Mouse (Mus musculus): ENCODE results near the gene Tmem88. TPM values are rescaled to one million over a fixed set of nuclear protein-coding genes. Genes with fewer than 3 reads are reported as not detected.
A peak's percentile ranks its signal among the peaks of the same experiment; 100 is the strongest.

Gene Tmem88
- polyA plus RNA-seq, 1 experiment from 2014 or later: 22.7 TPM

- Histone ChIP-seq H3K27me3 (ENCODE audit: control insufficient read depth, insufficient read depth, low read length) (no peaks in the 10 kb centered on the region), H3K4me2 (ENCODE audit: low read depth, severe bottlenecking) (no peak overlapping the region), H3K9ac (ENCODE audit: low read length) (no peak overlapping the region), H3K36me3 (ENCODE audit: control insufficient read depth, insufficient read depth, low read length) (no peaks in the 10 kb centered on the region), H3K4me1 (ENCODE audit: control insufficient read depth, insufficient read depth, low read length) (no peaks in the 10 kb centered on the region), H3K4me3 (ENCODE audit: low read depth, low read length) (no peak overlapping the region), H3K9me3 (ENCODE audit: control insufficient read depth, low read length) (no peaks in the 10 kb centered on the region), H3K27ac (replicated peaks; ENCODE audit: low read depth, low read length) (no peak overlapping the region)
- DNase-seq (ENCODE audit: low spot score): no peak
- ATAC-seq (ENCODE audit: insufficient number of reproducible peaks, low FRiP score, low TSS enrichment, low read depth): 0 out of 2 replicates have a peak, but pooled peaks have one; percentile 2
- 65% methylated on average over 2 of the region's 2 CpGs for WGBS
Measured at GRCm38 (mm10) chr11:69429313-69429712, 31.3 kb upstream of the Tmem88 start.

DNA sequence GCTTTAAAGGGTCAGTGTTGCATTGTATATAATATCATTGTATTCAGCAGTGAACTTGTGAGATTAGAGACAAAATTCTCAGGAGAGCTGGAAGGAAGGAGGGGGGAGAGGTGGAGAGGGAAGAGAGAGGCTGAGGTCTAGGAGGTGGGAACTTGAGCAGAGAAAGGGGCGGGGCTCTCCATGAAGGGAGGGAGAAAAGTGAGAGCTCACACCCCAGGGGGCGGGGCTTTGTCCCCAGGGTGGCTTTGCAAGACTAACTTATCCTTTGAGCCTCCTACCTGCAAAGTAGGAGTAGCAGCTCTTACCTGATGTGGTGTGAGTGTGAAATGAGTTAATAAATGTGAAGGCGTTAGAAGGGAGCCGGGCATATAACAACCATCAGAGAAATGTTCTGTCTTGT lies 30.7 kb upstream of the Tmem88 start:
- Histone ChIP-seq H3K36me3 (ENCODE audit: control insufficient read depth, insufficient read depth, low read length) (no peaks in the 10 kb centered on the region), H3K27me3 (ENCODE audit: control insufficient read depth, insufficient read depth, low read length) (no peaks in the 10 kb centered on the region), H3K9ac (ENCODE audit: low read length) (no peak overlapping the region), H3K27ac (replicated peaks; ENCODE audit: low read depth, low read length) (no peak overlapping the region), H3K4me3 (ENCODE audit: low read depth, low read length) (no peak overlapping the region), H3K9me3 (ENCODE audit: control insufficient read depth, low read length) (no peaks in the 10 kb centered on the region), H3K4me1 (ENCODE audit: control insufficient read depth, insufficient read depth, low read length) (no peaks in the 10 kb centered on the region), H3K4me2 (ENCODE audit: low read depth, severe bottlenecking) (no peak overlapping the region; the same call in 1 of the 2 replicates)
- ATAC-seq (ENCODE audit: insufficient number of reproducible peaks, low FRiP score, low TSS enrichment, low read depth) (no peak), DNase-seq (ENCODE audit: low spot score) (no peak)
- 19% methylated on average over 4 of the region's 4 CpGs for WGBS

DNA sequence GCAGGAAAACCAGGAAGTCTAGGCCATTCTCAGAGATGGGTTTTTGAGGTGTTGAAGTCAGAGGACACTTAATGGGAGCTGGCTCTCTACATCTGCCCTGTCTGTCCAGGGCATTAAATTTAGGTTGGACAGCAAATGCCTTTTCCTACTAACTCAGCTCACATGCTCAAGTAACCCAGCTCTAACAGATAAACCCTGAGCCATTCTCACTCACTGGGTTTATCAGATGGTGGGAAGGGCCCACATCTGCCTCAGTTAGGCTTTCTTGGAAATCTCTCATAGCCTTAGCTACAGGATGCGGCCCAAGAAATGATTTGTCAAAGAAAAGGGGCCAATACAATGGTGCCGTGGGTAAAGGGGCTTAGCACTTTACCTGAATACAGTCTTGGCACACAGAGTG lies 28.2 kb upstream of the Tmem88 start:
- no peak overlapping the region for H3K4me2 ChIP-seq (ENCODE audit: low read depth, severe bottlenecking)
- no peaks in the 10 kb centered on the region for H3K9me3 ChIP-seq (ENCODE audit: control insufficient read depth, low read length)
- H3K27ac ChIP-seq (replicated peaks; ENCODE audit: low read depth, low read length): no peak overlapping the region
- no peak overlapping the region for H3K4me3 ChIP-seq (ENCODE audit: low read depth, low read length)
- H3K4me1 ChIP-seq (ENCODE audit: control insufficient read depth, insufficient read depth, low read length): peaks cover 7% of the 10 kb centered on the region; the same call in 1 of the 2 replicates
- no peaks in the 10 kb centered on the region for H3K36me3 ChIP-seq (ENCODE audit: control insufficient read depth, insufficient read depth, low read length)
- peaks cover 13% of the 10 kb centered on the region; the same call in 1 of the 2 replicates for H3K27me3 ChIP-seq (ENCODE audit: control insufficient read depth, insufficient read depth, low read length)
- ATAC-seq (ENCODE audit: insufficient number of reproducible peaks, low FRiP score, low TSS enrichment, low read depth) (no peak), DNase-seq (ENCODE audit: low spot score) (no peak)
- no peak overlapping the region for H3K9ac ChIP-seq (ENCODE audit: low read length)
- WGBS: 83% methylated on average over 2 of the region's 2 CpGs

DNA sequence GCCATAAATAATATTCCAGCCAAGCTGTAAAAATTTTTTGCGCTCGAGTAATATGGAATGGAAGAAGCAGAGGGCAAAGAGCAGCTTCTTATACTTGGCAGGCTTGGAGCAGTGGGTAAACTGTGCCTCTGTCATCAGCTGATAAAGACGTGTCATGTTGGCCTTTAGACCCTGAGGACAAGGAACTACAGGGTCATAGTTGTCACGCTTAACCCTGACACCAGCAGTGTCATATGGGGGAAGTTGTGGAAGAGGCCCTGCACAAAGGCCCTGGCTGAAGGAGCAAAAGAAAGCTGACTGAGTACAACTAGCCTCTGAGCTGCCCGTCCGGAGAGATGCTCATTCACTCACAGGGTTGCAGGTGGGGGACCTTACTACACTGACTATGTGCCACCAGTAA lies 25.9 kb upstream of the Tmem88 start:
- Histone ChIP-seq H3K9ac (ENCODE audit: low read length) (no peak overlapping the region), H3K4me2 (ENCODE audit: low read depth, severe bottlenecking) (no peak overlapping the region), H3K9me3 (ENCODE audit: control insufficient read depth, low read length) (no peaks in the 10 kb centered on the region), H3K4me1 (ENCODE audit: control insufficient read depth, insufficient read depth, low read length) (peaks cover 23% of the 10 kb centered on the region), H3K27ac (replicated peaks; ENCODE audit: low read depth, low read length) (no peak overlapping the region), H3K27me3 (ENCODE audit: control insufficient read depth, insufficient read depth, low read length) (peaks cover 14% of the 10 kb centered on the region; the same call in 1 of the 2 replicates), H3K36me3 (ENCODE audit: control insufficient read depth, insufficient read depth, low read length) (no peaks in the 10 kb centered on the region), H3K4me3 (ENCODE audit: low read depth, low read length) (no peak overlapping the region)
- WGBS: 80% methylated on average over 6 of the region's 6 CpGs
- ATAC-seq (ENCODE audit: insufficient number of reproducible peaks, low FRiP score, low TSS enrichment, low read depth) (no peak), DNase-seq (ENCODE audit: low spot score) (no peak)

DNA sequence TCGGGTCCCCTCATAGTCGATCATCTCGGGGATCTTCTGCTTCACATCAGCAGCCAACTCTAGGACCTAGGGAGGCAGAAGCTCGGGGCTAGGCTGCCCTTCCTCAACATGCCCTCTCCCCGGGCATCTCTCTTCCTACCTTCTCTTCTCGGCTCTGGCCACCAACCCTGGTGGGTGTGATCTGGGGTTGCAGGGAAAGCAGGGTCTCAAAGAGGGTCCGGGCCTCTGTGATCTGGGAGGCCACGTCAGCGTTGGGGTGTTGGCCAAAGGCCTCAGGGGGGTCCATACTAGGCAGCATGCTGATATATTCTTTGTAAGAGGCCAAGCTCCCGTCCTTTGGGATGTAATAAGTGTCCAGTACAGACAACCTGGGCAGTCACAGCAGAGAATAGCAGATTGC lies 24.8 kb upstream of the Tmem88 start:
- ATAC-seq (ENCODE audit: insufficient number of reproducible peaks, low FRiP score, low TSS enrichment, low read depth) (no peak), DNase-seq (ENCODE audit: low spot score) (no peak)
- Histone ChIP-seq H3K27me3 (ENCODE audit: control insufficient read depth, insufficient read depth, low read length) (peaks cover 14% of the 10 kb centered on the region; the same call in 1 of the 2 replicates), H3K27ac (replicated peaks; ENCODE audit: low read depth, low read length) (no peak overlapping the region), H3K36me3 (ENCODE audit: control insufficient read depth, insufficient read depth, low read length) (no peaks in the 10 kb centered on the region), H3K4me3 (ENCODE audit: low read depth, low read length) (no peak overlapping the region), H3K4me1 (ENCODE audit: control insufficient read depth, insufficient read depth, low read length) (peaks cover 23% of the 10 kb centered on the region), H3K9ac (ENCODE audit: low read length) (no peak overlapping the region), H3K4me2 (ENCODE audit: low read depth, severe bottlenecking) (no peak overlapping the region), H3K9me3 (ENCODE audit: control insufficient read depth, low read length) (no peaks in the 10 kb centered on the region)
- WGBS: 89% methylated on average over 10 of the region's 10 CpGs

DNA sequence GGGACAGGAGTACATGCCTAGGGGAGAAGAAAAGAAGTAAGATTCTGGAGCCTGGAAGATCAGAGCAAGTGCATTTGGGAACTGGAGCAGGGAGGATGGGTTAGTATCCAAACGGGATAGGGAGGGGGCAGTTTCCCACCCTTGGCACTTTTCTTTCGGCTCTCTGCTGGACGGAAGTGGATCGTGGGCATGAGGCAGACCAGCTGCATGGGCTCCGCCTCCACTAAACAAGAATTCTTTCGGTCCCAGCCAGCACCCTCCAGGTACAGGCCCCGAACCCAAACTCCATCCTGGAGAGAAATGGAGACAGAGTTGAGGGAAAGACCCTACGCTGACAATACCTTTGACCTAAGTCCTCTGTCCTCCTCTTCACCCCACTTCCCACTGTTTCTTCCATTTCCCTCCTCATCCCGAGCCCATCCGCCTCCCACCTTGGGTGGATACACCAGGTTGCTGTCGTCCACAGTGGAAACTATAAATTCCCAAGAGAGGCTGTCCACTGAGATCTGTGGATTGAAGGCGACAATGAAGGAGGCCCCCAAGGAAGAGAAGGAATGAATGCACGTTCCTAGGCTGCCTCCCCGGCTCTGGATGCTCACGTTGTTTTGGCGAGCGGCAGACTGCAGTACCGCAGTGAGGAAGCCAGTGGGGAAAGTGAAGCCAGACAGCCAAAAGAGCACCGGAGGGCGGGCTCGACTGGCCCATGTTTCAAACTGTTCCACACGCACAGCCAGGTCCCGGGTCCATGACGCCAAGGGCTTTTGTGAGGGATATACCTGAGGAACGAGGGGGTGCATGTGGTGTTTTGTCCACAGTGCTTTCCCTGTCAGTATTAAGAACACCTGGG lies 23.3 kb upstream of the Tmem88 start:
- ATAC-seq (ENCODE audit: insufficient number of reproducible peaks, low FRiP score, low TSS enrichment, low read depth) (no peak), DNase-seq (ENCODE audit: low spot score) (no peak)
- Histone ChIP-seq H3K27ac (replicated peaks; ENCODE audit: low read depth, low read length) (no peak overlapping the region), H3K4me1 (ENCODE audit: control insufficient read depth, insufficient read depth, low read length) (peaks cover 27% of the 10 kb centered on the region), H3K36me3 (ENCODE audit: control insufficient read depth, insufficient read depth, low read length) (no peaks in the 10 kb centered on the region), H3K4me3 (ENCODE audit: low read depth, low read length) (peak overlapping the region; percentile 9; the same call in 1 of the 2 replicates), H3K9me3 (ENCODE audit: control insufficient read depth, low read length) (no peaks in the 10 kb centered on the region), H3K4me2 (ENCODE audit: low read depth, severe bottlenecking) (peak overlapping the region; percentile 84), H3K9ac (ENCODE audit: low read length) (peak overlapping the region; percentile 39; the same call in 1 of the 2 replicates), H3K27me3 (ENCODE audit: control insufficient read depth, insufficient read depth, low read length) (peaks cover 14% of the 10 kb centered on the region; the same call in 1 of the 2 replicates)
- WGBS: 15% methylated on average over 25 of the region's 25 CpGs

DNA sequence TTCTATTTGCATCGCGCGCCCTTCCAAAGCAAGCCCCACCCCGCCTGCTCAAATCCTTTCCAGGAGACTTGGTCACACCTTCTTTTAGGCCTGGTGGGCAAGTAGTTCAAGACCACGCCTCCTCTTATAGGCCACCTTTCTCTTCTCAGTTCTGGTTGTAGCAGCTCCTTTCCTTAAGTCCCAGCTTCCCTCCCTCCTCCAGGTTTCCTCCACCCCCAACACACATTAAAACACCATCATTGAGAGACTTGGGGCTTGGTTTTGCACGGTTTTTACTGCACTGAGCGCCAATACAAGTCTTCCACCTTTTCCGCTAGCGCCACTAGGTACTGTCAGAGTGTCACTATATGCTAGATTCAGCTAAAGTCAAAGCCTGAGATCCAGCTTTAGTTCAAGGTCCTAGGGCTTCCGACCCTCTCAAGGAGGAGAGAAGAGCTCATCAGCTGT lies 22.5 kb upstream of the Tmem88 start:
- Histone ChIP-seq H3K9me3 (ENCODE audit: control insufficient read depth, low read length) (no peaks in the 10 kb centered on the region), H3K27me3 (ENCODE audit: control insufficient read depth, insufficient read depth, low read length) (peaks cover 14% of the 10 kb centered on the region; the same call in 1 of the 2 replicates), H3K36me3 (ENCODE audit: control insufficient read depth, insufficient read depth, low read length) (no peaks in the 10 kb centered on the region), H3K4me2 (ENCODE audit: low read depth, severe bottlenecking) (peak overlapping the region; percentile 84), H3K9ac (ENCODE audit: low read length) (peak overlapping the region; percentile 39; the same call in 1 of the 2 replicates), H3K4me1 (ENCODE audit: control insufficient read depth, insufficient read depth, low read length) (peaks cover 27% of the 10 kb centered on the region), H3K27ac (replicated peaks; ENCODE audit: low read depth, low read length) (no peak overlapping the region), H3K4me3 (ENCODE audit: low read depth, low read length) (peak overlapping the region; percentile 19)
- ATAC-seq (ENCODE audit: insufficient number of reproducible peaks, low FRiP score, low TSS enrichment, low read depth) (no peak), DNase-seq (ENCODE audit: low spot score) (no peak)
- WGBS: 13% methylated on average over 10 of the region's 10 CpGs

DNA sequence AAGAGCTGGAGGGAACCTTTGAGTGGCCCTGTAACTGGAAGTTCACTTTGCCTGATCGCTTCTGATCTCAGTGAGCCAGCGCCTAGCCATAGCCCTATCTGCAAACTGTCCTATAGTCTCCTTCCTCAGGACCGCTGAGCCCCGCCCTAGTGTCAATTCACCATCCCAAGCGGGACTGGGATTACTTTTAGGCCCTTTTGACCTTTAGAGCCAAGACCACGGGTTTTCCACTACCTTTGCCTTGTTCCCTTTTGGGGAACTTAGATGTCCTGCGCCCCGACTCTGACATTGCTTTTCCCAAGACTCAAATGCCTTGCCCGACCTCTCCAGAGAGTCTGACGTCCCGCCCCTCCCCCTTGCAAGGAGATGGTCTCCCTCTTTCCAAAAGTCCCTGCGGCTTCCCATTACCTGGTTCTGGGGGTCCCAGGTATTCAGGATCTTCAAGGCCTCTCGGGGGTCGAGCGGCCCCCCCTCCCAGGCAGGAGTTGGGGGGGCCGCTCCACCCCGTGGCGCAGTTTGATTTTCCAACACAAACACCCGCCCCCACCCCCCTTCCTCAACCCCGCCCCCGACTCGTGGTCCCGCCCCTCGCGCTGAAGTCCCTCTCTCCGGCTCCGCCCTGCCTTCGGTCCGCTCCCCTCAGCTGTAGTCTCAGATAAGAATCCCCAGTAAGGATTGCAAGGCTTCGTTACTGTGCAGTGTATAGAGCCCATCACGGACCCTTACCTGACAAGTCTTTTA lies 21.9 kb upstream of the Tmem88 start:
- WGBS: under 1% methylated on average over 31 of the region's 31 CpGs
- H3K27ac ChIP-seq (replicated peaks; ENCODE audit: low read depth, low read length): peak overlapping the region; percentile 97; the same call in 1 of the 2 replicates
- no peaks in the 10 kb centered on the region for H3K36me3 ChIP-seq (ENCODE audit: control insufficient read depth, insufficient read depth, low read length)
- peak; percentile 67 for DNase-seq (ENCODE audit: low spot score)
- ATAC-seq (ENCODE audit: insufficient number of reproducible peaks, low FRiP score, low TSS enrichment, low read depth): no peak
- H3K9me3 ChIP-seq (ENCODE audit: control insufficient read depth, low read length): no peaks in the 10 kb centered on the region
- peaks cover 27% of the 10 kb centered on the region for H3K4me1 ChIP-seq (ENCODE audit: control insufficient read depth, insufficient read depth, low read length)
- peak overlapping the region; percentile 39 for H3K9ac ChIP-seq (ENCODE audit: low read length)
- H3K4me3 ChIP-seq (ENCODE audit: low read depth, low read length): peak overlapping the region; percentile 19
- peaks cover 14% of the 10 kb centered on the region; the same call in 1 of the 2 replicates for H3K27me3 ChIP-seq (ENCODE audit: control insufficient read depth, insufficient read depth, low read length)
- peak overlapping the region; percentile 84 for H3K4me2 ChIP-seq (ENCODE audit: low read depth, severe bottlenecking)
